Mouse (Mus musculus) heart, adult 2 months (tissue): ENCODE measurements around the gene Nt5dc3. TPM values are rescaled to one million over a fixed set of nuclear protein-coding genes. Genes with fewer than 3 reads are reported as not detected.
A peak's percentile ranks its signal among the peaks of the same experiment; 100 is the strongest.

Experiments used
- DNase-seq, 2 experiments: peaks; one replicate each; pipeline ENCODE4 v3.0.0; 2021
- H3K27ac ChIP-seq: fragments of 200-600 bp; 2 replicates; pipeline ENCODE4 v1.8.1; 2022
- H3K27me3 ChIP-seq: fragments of 200-500 bp; 2 replicates; pipeline ENCODE4 v1.6.1; 2012; ENCODE audit warnings: mild to moderate bottlenecking, low read length, inconsistent platforms, mixed read lengths; ENCODE audit not compliant: control insufficient read depth, insufficient read depth
- H3K36me3 ChIP-seq: fragments of 200-500 bp; 2 replicates; pipeline ENCODE4 v1.6.1; 2012; ENCODE audit warnings: low read length, inconsistent platforms; ENCODE audit not compliant: control insufficient read depth, insufficient read depth
- H3K4me1 ChIP-seq: fragments of 200-500 bp; 2 replicates; pipeline ENCODE4 v1.6.1; 2011; ENCODE audit warnings: low read length; ENCODE audit not compliant: control insufficient read depth, insufficient read depth
- H3K4me3 ChIP-seq: fragments of 200-600 bp; 2 replicates; pipeline ENCODE4 v1.8.1; 2022
- H3K79me2 ChIP-seq: fragments of 200-500 bp; replicated peaks from 2 replicates; pipeline ENCODE4 v1.6.1; 2012; ENCODE audit warnings: mild to moderate bottlenecking, inconsistent platforms, low read length, moderate library complexity, mixed read lengths; ENCODE audit not compliant: control insufficient read depth, insufficient read depth
- H3K9ac ChIP-seq: fragments of 200-500 bp; 2 replicates; pipeline ENCODE4 v1.6.1; 2012; ENCODE audit warnings: low read depth, mild to moderate bottlenecking, control low read depth, inconsistent platforms, low read length, mixed read lengths
- CTCF ChIP-seq: fragments of 200-600 bp; IDR thresholded peaks from 2 replicates; pipeline ENCODE4 v1.8.1; 2022; ENCODE audit warnings: antibody characterized with exemption, mild to moderate bottlenecking, moderate library complexity
- EP300 ChIP-seq: fragments of 200-500 bp; IDR thresholded peaks from 2 replicates; pipeline ENCODE4 v1.6.1; 2011; ENCODE audit warnings: low read depth, low read length, control low read depth; ENCODE audit not compliant: insufficient read depth
- POLR2A ChIP-seq: fragments of 200-500 bp; IDR thresholded peaks from 2 replicates; pipeline ENCODE4 v1.6.1; 2011; ENCODE audit warnings: mild to moderate bottlenecking, low read depth, low read length, control low read depth; ENCODE audit not compliant: insufficient read depth
- WGBS: fragments of 180-500 bp; shearing (Covaris S2); methylation state at CpG from one replicate; pipeline ENCODE4 v1.1.7; 2018; 5-methylcytosine and 5-hydroxymethylcytosine counted together
- intact Hi-C: fragments of 180-260 bp; cut with DNase I; formaldehyde crosslinking; loops from one replicate; pipeline ENCODE4 v1.15.1; 2025
- long read RNA-seq: library from polyadenylated mRNA; stranded (forward); transcript quantifications from one replicate; pipeline ENCODE4 v2.0.0, GENCODE M21; 2021
- polyA plus RNA-seq: library from polyadenylated mRNA; depleted of rRNA; stranded (reverse); fragments of >200 nt; gene quantifications from 2 replicates; pipeline ENCODE4 v1.2.3, GENCODE M21; 2012; rRNA removed
- total RNA-seq, 2 experiments: library from RNA; stranded (reverse); gene quantifications; 2 replicates each; pipeline ENCODE4 v1.2.3; 2021

Gene Nt5dc3
- total RNA-seq (10 to 100 TPM; 33.9 to 36.6 TPM), polyA plus RNA-seq (25.3 and 45.6 TPM in 2 replicates)
- long read RNA-seq, full-length matches to known transcripts = 3 of 6 reads
- long read RNA-seq, partial matches to known transcripts = 1 of 6 reads
- long read RNA-seq, other reads (novel, unspliced or antisense) = 2 of 6 reads

GRCm38 (mm10) chr10:86778398-86779116, at the start of gene Nt5dc3:
TSS of gene Nt5dc3 (plus strand) at chr10:86779005.
- H3K36me3 ChIP-seq = no peaks in the 10 kb centered on the region
- 1% methylated on average over 44 of the region's 44 CpGs for WGBS
- TF ChIP-seq EP300 = peak; percentile 78
- TF ChIP-seq CTCF = no peak
- TF ChIP-seq POLR2A = peak; percentile 93
- H3K27me3 ChIP-seq = no peaks in the 10 kb centered on the region
- intact Hi-C loops = loop anchor here (1.0 to 10.0 kb wide), 3 partner anchors 36 to 196 kb away; no protein-coding TSS in a partner anchor
- no peaks in the 10 kb centered on the region for H3K79me2 ChIP-seq
- H3K9ac ChIP-seq = peak within 1 kb of the TSS; percentile 83
- H3K4me1 ChIP-seq = peaks cover 6% of the 10 kb centered on the region
- peak within 1 kb of the TSS; percentile 70 for H3K4me3 ChIP-seq
- H3K27ac ChIP-seq = peak within 1 kb of the TSS; percentile 99
- DNase-seq = peak; percentile 97 to 99

DNA sequence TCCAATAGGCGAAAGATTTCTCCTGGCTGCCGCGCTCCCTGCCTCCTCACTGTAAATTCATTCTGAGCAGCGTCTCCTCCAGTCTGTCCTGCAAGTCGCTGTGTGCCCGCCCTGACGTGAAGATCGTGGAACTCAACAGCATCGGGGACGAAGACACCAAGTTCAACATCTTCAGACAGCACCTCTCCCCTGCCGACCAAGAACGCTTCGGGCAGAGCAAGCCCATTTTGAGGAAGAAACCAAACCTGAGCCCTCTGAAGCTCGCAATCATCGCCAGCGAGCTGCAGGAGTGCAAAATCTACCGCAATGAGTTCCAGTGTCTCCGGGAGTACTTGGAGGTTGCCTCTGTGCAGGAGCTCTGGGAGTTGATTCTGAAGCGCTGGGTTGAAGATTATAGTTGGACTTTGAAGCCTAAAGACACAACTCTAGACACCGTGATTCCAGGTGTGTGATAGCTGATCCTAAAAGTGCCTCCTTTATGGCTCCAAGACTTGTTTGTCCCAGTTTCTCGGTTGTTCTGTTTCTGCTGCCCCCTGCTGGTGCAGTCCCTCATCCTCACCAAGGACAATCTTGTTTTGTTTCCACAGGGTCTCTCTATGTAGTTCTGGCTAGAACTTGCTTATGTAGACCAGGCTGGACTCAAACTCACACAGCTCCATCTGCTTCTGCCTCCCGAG, 47.8 kb upstream of the Nt5dc3 start:
- Histone ChIP-seq H3K9ac (peak overlapping the region; percentile 13), H3K4me3 (peak overlapping the region; percentile 51), H3K27ac (no peak overlapping the region), H3K36me3 (no peaks in the 10 kb centered on the region), H3K27me3 (no peaks in the 10 kb centered on the region), H3K4me1 (peaks cover 2% of the 10 kb centered on the region; the same call in 1 of the 2 replicates), H3K79me2 (no peaks in the 10 kb centered on the region)
- 7% methylated on average over 22 of the region's 22 CpGs for WGBS
- DNase-seq = peak; percentile 80 to 88
- TF ChIP-seq EP300 (peak; percentile 36; the same call in 1 of the 2 replicates), CTCF (peak; percentile 94), POLR2A (no peak)
- intact Hi-C loops = loop anchor here (2.0 kb wide), 2 partner anchors 94 to 256 kb away; no protein-coding TSS in a partner anchor

GRCm38 (mm10) chr10:86731500-86731863, 47.3 kb upstream of the Nt5dc3 start:
- no peak for TF ChIP-seq CTCF
- no peak for TF ChIP-seq EP300
- TF ChIP-seq POLR2A = no peak
- peaks cover 2% of the 10 kb centered on the region; the same call in 1 of the 2 replicates for H3K4me1 ChIP-seq
- no peaks in the 10 kb centered on the region for H3K36me3 ChIP-seq
- H3K27me3 ChIP-seq = no peaks in the 10 kb centered on the region
- WGBS = 39% methylated on average over 2 of the region's 2 CpGs
- no peak overlapping the region for H3K9ac ChIP-seq
- DNase-seq = no peak
- intact Hi-C loops = loop anchor here (2.0 kb wide), 2 partner anchors 95 to 257 kb away; no protein-coding TSS in a partner anchor
- no peak overlapping the region for H3K27ac ChIP-seq
- no peaks in the 10 kb centered on the region for H3K79me2 ChIP-seq
- H3K4me3 ChIP-seq = no peak overlapping the region

GRCm38 (mm10) chr10:86735036-86735435, 43.8 kb upstream of the Nt5dc3 start:
- DNase-seq = no peak
- H3K4me3 ChIP-seq = no peak overlapping the region
- H3K36me3 ChIP-seq = no peaks in the 10 kb centered on the region
- intact Hi-C loops = no loop called here
- H3K27ac ChIP-seq = no peak overlapping the region
- no peaks in the 10 kb centered on the region for H3K4me1 ChIP-seq
- no peaks in the 10 kb centered on the region for H3K79me2 ChIP-seq
- H3K9ac ChIP-seq = no peak overlapping the region
- TF ChIP-seq CTCF (no peak), EP300 (no peak), POLR2A (no peak)
- no peaks in the 10 kb centered on the region for H3K27me3 ChIP-seq
- WGBS = 87% methylated on average over 4 of the region's 4 CpGs

DNA sequence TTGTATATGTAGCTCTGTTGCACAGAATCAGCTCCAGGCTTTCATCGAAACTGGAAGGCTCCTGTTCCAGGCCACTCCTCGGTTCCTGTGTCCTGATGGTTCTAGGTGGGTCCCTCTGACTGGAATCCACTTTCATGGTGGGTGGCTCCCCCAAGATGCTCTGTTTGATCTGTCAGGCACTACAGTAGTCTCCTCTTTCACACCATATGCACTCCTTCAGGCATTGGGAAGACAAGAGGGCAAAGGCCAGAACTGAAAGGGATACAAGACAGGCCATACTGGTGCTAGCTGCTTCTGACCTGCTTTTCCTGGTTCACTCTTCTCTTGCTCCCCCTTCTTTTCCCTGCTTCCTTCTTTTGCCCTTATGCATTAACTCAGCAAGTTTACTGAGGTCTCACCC, 35.9 kb upstream of the Nt5dc3 start:
- 96% methylated on average over 2 of the region's 2 CpGs for WGBS
- Histone ChIP-seq H3K4me1 (no peaks in the 10 kb centered on the region), H3K79me2 (no peaks in the 10 kb centered on the region), H3K4me3 (no peak overlapping the region), H3K9ac (no peak overlapping the region), H3K36me3 (no peaks in the 10 kb centered on the region), H3K27me3 (no peaks in the 10 kb centered on the region), H3K27ac (no peak overlapping the region)
- intact Hi-C loops = no loop called here
- TF ChIP-seq POLR2A = no peak
- TF ChIP-seq EP300 = no peak
- TF ChIP-seq CTCF = no peak
- no peak for DNase-seq

- no peaks in the 10 kb centered on the region for H3K79me2 ChIP-seq
- H3K27me3 ChIP-seq = no peaks in the 10 kb centered on the region
- intact Hi-C loops = no loop called here
- no peak overlapping the region for H3K9ac ChIP-seq
- H3K4me3 ChIP-seq = no peak overlapping the region
- TF ChIP-seq POLR2A (no peak), EP300 (no peak), CTCF (no peak)
- no peak overlapping the region for H3K27ac ChIP-seq
- 91% methylated on average over 7 of the region's 7 CpGs for WGBS
- no peaks in the 10 kb centered on the region for H3K36me3 ChIP-seq
- H3K4me1 ChIP-seq = no peaks in the 10 kb centered on the region
- no peak for DNase-seq
These were observed 34.5 kb upstream of the Nt5dc3 start for GRCm38 (mm10) chr10:86744306-86744705.
